Mouse (Mus musculus): ENCODE measurements around the gene Nrip1. TPM values are rescaled to one million over a fixed set of nuclear protein-coding genes. Genes with fewer than 3 reads are reported as not detected.

The Nrip1 gene
- polyA plus RNA-seq, 1 experiment from 2014 or later: 56.8 TPM

- Histone ChIP-seq H3K27me3 (ENCODE audit: control insufficient read depth, insufficient read depth, low read length) (no peaks in the 10 kb centered on the region), H3K27ac (ENCODE audit: low read depth, low read length) (no peak overlapping the region), H3K4me2 (replicated peaks; ENCODE audit: low read depth, low read length) (no peak overlapping the region), H3K4me3 (ENCODE audit: low read length) (no peak overlapping the region), H3K36me3 (ENCODE audit: control insufficient read depth, insufficient read depth, low read length) (peaks cover 20% of the 10 kb centered on the region), H3K9ac (ENCODE audit: low read depth, low read length) (no peak overlapping the region), H3K9me3 (ENCODE audit: control insufficient read depth, low read length) (no peaks in the 10 kb centered on the region), H3K4me1 (ENCODE audit: control insufficient read depth, insufficient read depth, low read length) (no peaks in the 10 kb centered on the region)
- WGBS: 93% methylated on average over 4 of the region's 4 CpGs
- ATAC-seq (ENCODE audit: low FRiP score, low TSS enrichment): no peak
Observed at GRCm38 (mm10) chr16:76306446-76306845, 67.2 kb downstream of the Nrip1 start.

- no peak overlapping the region for H3K4me3 ChIP-seq (ENCODE audit: low read length)
- no peak for ATAC-seq (ENCODE audit: low FRiP score, low TSS enrichment)
- H3K9me3 ChIP-seq (ENCODE audit: control insufficient read depth, low read length): no peaks in the 10 kb centered on the region
- H3K36me3 ChIP-seq (ENCODE audit: control insufficient read depth, insufficient read depth, low read length): peaks cover 5% of the 10 kb centered on the region; the same call in 1 of the 2 replicates
- no peak overlapping the region for H3K4me2 ChIP-seq (replicated peaks; ENCODE audit: low read depth, low read length)
- no peaks in the 10 kb centered on the region for H3K27me3 ChIP-seq (ENCODE audit: control insufficient read depth, insufficient read depth, low read length)
- WGBS: 90% methylated on average over 6 of the region's 6 CpGs
- no peaks in the 10 kb centered on the region for H3K4me1 ChIP-seq (ENCODE audit: control insufficient read depth, insufficient read depth, low read length)
- H3K9ac ChIP-seq (ENCODE audit: low read depth, low read length): no peak overlapping the region
- no peak overlapping the region for H3K27ac ChIP-seq (ENCODE audit: low read depth, low read length)
Observed at GRCm38 (mm10) chr16:76303436-76303835, 70.2 kb downstream of the Nrip1 start.

GRCm38 (mm10) chr16:76301728-76302050 lies 71.9 kb downstream of the Nrip1 start:
- peaks cover 1% of the 10 kb centered on the region; the same call in 1 of the 2 replicates for H3K36me3 ChIP-seq (ENCODE audit: control insufficient read depth, insufficient read depth, low read length)
- no peak overlapping the region for H3K27ac ChIP-seq (ENCODE audit: low read depth, low read length)
- H3K4me2 ChIP-seq (replicated peaks; ENCODE audit: low read depth, low read length): no peak overlapping the region
- H3K4me3 ChIP-seq (ENCODE audit: low read length): no peak overlapping the region
- H3K9me3 ChIP-seq (ENCODE audit: control insufficient read depth, low read length): no peaks in the 10 kb centered on the region
- no peak overlapping the region for H3K9ac ChIP-seq (ENCODE audit: low read depth, low read length)
- no peak for ATAC-seq (ENCODE audit: low FRiP score, low TSS enrichment)
- H3K4me1 ChIP-seq (ENCODE audit: control insufficient read depth, insufficient read depth, low read length): no peaks in the 10 kb centered on the region
- 80% methylated on average over 7 of the region's 7 CpGs for WGBS
- no peaks in the 10 kb centered on the region for H3K27me3 ChIP-seq (ENCODE audit: control insufficient read depth, insufficient read depth, low read length)

- no peaks in the 10 kb centered on the region for H3K27me3 ChIP-seq (ENCODE audit: control insufficient read depth, insufficient read depth, low read length)
- no peaks in the 10 kb centered on the region; the same call in 1 of the 2 replicates for H3K36me3 ChIP-seq (ENCODE audit: control insufficient read depth, insufficient read depth, low read length)
- 82% methylated on average over 8 of the region's 8 CpGs for WGBS
- no peak overlapping the region for H3K9ac ChIP-seq (ENCODE audit: low read depth, low read length)
- ATAC-seq (ENCODE audit: low FRiP score, low TSS enrichment): no peak; the same call in 1 of the 2 replicates
- H3K4me3 ChIP-seq (ENCODE audit: low read length): no peak overlapping the region
- no peaks in the 10 kb centered on the region for H3K4me1 ChIP-seq (ENCODE audit: control insufficient read depth, insufficient read depth, low read length)
- no peak overlapping the region for H3K27ac ChIP-seq (ENCODE audit: low read depth, low read length)
- H3K9me3 ChIP-seq (ENCODE audit: control insufficient read depth, low read length): no peaks in the 10 kb centered on the region
- no peak overlapping the region for H3K4me2 ChIP-seq (replicated peaks; ENCODE audit: low read depth, low read length)
Observed at GRCm38 (mm10) chr16:76301037-76301727, 72.4 kb downstream of the Nrip1 start.

- ATAC-seq (ENCODE audit: low FRiP score, low TSS enrichment): no peak
Observed at GRCm38 (mm10) chr16:76300452-76300851, 73.2 kb downstream of the Nrip1 start.

GRCm38 (mm10) chr16:76299511-76299910 lies 74.1 kb downstream of the Nrip1 start:
- H3K36me3 ChIP-seq (ENCODE audit: control insufficient read depth, insufficient read depth, low read length): peaks cover 7% of the 10 kb centered on the region
- H3K27ac ChIP-seq (ENCODE audit: low read depth, low read length): no peak overlapping the region
- no peak for ATAC-seq (ENCODE audit: low FRiP score, low TSS enrichment)
- no peaks in the 10 kb centered on the region for H3K9me3 ChIP-seq (ENCODE audit: control insufficient read depth, low read length)
- H3K4me1 ChIP-seq (ENCODE audit: control insufficient read depth, insufficient read depth, low read length): no peaks in the 10 kb centered on the region
- no peak overlapping the region for H3K9ac ChIP-seq (ENCODE audit: low read depth, low read length)
- H3K4me2 ChIP-seq (replicated peaks; ENCODE audit: low read depth, low read length): no peak overlapping the region
- no peak overlapping the region for H3K4me3 ChIP-seq (ENCODE audit: low read length)
- no peaks in the 10 kb centered on the region for H3K27me3 ChIP-seq (ENCODE audit: control insufficient read depth, insufficient read depth, low read length)
- WGBS: 44% methylated on average over 2 of the region's 2 CpGs

More at GRCm38 (mm10) chr16:76300452-76300851, 73.2 kb downstream of the Nrip1 start:
- no peaks in the 10 kb centered on the region for H3K9me3 ChIP-seq (ENCODE audit: control insufficient read depth, low read length)
- no peak overlapping the region for H3K4me3 ChIP-seq (ENCODE audit: low read length)
- no peaks in the 10 kb centered on the region for H3K36me3 ChIP-seq (ENCODE audit: control insufficient read depth, insufficient read depth, low read length)
- H3K27ac ChIP-seq (ENCODE audit: low read depth, low read length): no peak overlapping the region
- H3K9ac ChIP-seq (ENCODE audit: low read depth, low read length): no peak overlapping the region
- WGBS: 87% methylated on average over 6 of the region's 6 CpGs
- H3K4me2 ChIP-seq (replicated peaks; ENCODE audit: low read depth, low read length): no peak overlapping the region
- no peaks in the 10 kb centered on the region for H3K27me3 ChIP-seq (ENCODE audit: control insufficient read depth, insufficient read depth, low read length)
- H3K4me1 ChIP-seq (ENCODE audit: control insufficient read depth, insufficient read depth, low read length): no peaks in the 10 kb centered on the region

GRCm38 (mm10) chr16:76295322-76295721 lies 78.3 kb downstream of the Nrip1 start:
- Histone ChIP-seq H3K4me2 (replicated peaks; ENCODE audit: low read depth, low read length) (no peak overlapping the region), H3K9me3 (ENCODE audit: control insufficient read depth, low read length) (no peaks in the 10 kb centered on the region), H3K27me3 (ENCODE audit: control insufficient read depth, insufficient read depth, low read length) (no peaks in the 10 kb centered on the region), H3K4me3 (ENCODE audit: low read length) (no peak overlapping the region), H3K9ac (ENCODE audit: low read depth, low read length) (no peak overlapping the region), H3K27ac (ENCODE audit: low read depth, low read length) (no peak overlapping the region), H3K4me1 (ENCODE audit: control insufficient read depth, insufficient read depth, low read length) (no peaks in the 10 kb centered on the region), H3K36me3 (ENCODE audit: control insufficient read depth, insufficient read depth, low read length) (peaks cover 49% of the 10 kb centered on the region)
- WGBS: 92% methylated on average over 14 of the region's 14 CpGs
- no peak for ATAC-seq (ENCODE audit: low FRiP score, low TSS enrichment)

GRCm38 (mm10) chr16:76294550-76294949 lies 79.1 kb downstream of the Nrip1 start:
- H3K36me3 ChIP-seq (ENCODE audit: control insufficient read depth, insufficient read depth, low read length): peaks cover 49% of the 10 kb centered on the region
- H3K4me2 ChIP-seq (replicated peaks; ENCODE audit: low read depth, low read length): no peak overlapping the region
- H3K4me3 ChIP-seq (ENCODE audit: low read length): no peak overlapping the region
- no peak overlapping the region for H3K9ac ChIP-seq (ENCODE audit: low read depth, low read length)
- no peaks in the 10 kb centered on the region for H3K9me3 ChIP-seq (ENCODE audit: control insufficient read depth, low read length)
- 78% methylated on average over 15 of the region's 15 CpGs for WGBS
- 0 out of 2 replicates have a peak, but pooled peaks have one; percentile 43 for ATAC-seq (ENCODE audit: low FRiP score, low TSS enrichment)
- H3K27ac ChIP-seq (ENCODE audit: low read depth, low read length): no peak overlapping the region
- H3K4me1 ChIP-seq (ENCODE audit: control insufficient read depth, insufficient read depth, low read length): no peaks in the 10 kb centered on the region
- no peaks in the 10 kb centered on the region for H3K27me3 ChIP-seq (ENCODE audit: control insufficient read depth, insufficient read depth, low read length)

GRCm38 (mm10) chr16:76293765-76294463 lies 79.7 kb downstream of the Nrip1 start:
- no peaks in the 10 kb centered on the region for H3K4me1 ChIP-seq (ENCODE audit: control insufficient read depth, insufficient read depth, low read length)
- H3K9ac ChIP-seq (ENCODE audit: low read depth, low read length): no peak overlapping the region
- no peaks in the 10 kb centered on the region for H3K9me3 ChIP-seq (ENCODE audit: control insufficient read depth, low read length)
- no peak overlapping the region for H3K4me3 ChIP-seq (ENCODE audit: low read length)
- no peak for ATAC-seq (ENCODE audit: low FRiP score, low TSS enrichment)
- no peaks in the 10 kb centered on the region for H3K27me3 ChIP-seq (ENCODE audit: control insufficient read depth, insufficient read depth, low read length)
- no peak overlapping the region for H3K4me2 ChIP-seq (replicated peaks; ENCODE audit: low read depth, low read length)
- no peak overlapping the region for H3K27ac ChIP-seq (ENCODE audit: low read depth, low read length)
- peaks cover 53% of the 10 kb centered on the region for H3K36me3 ChIP-seq (ENCODE audit: control insufficient read depth, insufficient read depth, low read length)
- WGBS: 90% methylated on average over 20 of the region's 20 CpGs
